ENCODE assay signal across 10 mouse cellular contexts in genomic region chr10:4553442-4554119, GRCm38 (mm10). TPM values are rescaled to one million over a fixed set of nuclear protein-coding genes. Genes with fewer than 3 reads are reported as not detected.
A peak's percentile ranks its signal among the peaks of the same experiment; 100 is the strongest.
DNase-seq lines count a peak whose midpoint lies in the region; ATAC-seq and TF ChIP-seq lines count a peak whose summit lies in the region.
"Had no signal": no experiment of that assay in that cellular context is flagged by ENCODE, and none has a peak within 500 bp of the region (broad histone marks: within the 10 kb centered on the region; RNA-seq: fewer than 3 reads in every experiment).

No protein-coding gene starts in this region.

- peak; percentile 26; the same call in 1 of the 2 replicates for ATAC-seq in lung, embryonic 16.5 days (ENCODE audit: low read depth)
- ATAC-seq in kidney, embryonic 16.5 days (ENCODE audit: low FRiP score, low TSS enrichment) = peak; percentile 92

- no peak overlapping the region for H3K27ac ChIP-seq in lung, embryonic 16.5 days (ENCODE audit: low read length)
- peak overlapping the region; percentile 61 for H3K27ac ChIP-seq in gastrocnemius, adult 2 months
- peak overlapping the region; percentile 85 for H3K27ac ChIP-seq in kidney, embryonic 16.5 days (ENCODE audit: low read length)
- H3K27ac ChIP-seq: limb, embryonic 12.5 days had no signal

- no peaks in the 10 kb centered on the region for H3K4me1 ChIP-seq in lung, embryonic 16.5 days (replicated peaks; ENCODE audit: control insufficient read depth, insufficient read depth, low read length)
- peaks cover 33% of the 10 kb centered on the region for H3K4me1 ChIP-seq in kidney, embryonic 16.5 days (ENCODE audit: insufficient read depth, low read length)

- H3K27me3 ChIP-seq in lung, embryonic 16.5 days (ENCODE audit: control insufficient read depth, insufficient read depth, low read depth, low read length) = no peaks in the 10 kb centered on the region
- no peaks in the 10 kb centered on the region for H3K27me3 ChIP-seq in kidney, embryonic 16.5 days (ENCODE audit: insufficient read depth, low read length)
- H3K27me3 ChIP-seq: limb, embryonic 12.5 days had no signal

- intact Hi-C loops in gastrocnemius, adult 2 months (cut with DNase I) = no loop called here

- 48% methylated on average over 9 of the region's 9 CpGs for WGBS in lung, embryonic 16.5 days
- 22% methylated on average over 9 of the region's 9 CpGs for WGBS in kidney, embryonic 16.5 days

- DNase-seq in lung, postnatal 25 days (ENCODE audit: low spot score) = no peak
- DNase-seq in gastrocnemius, adult 2 months = peak; percentile 61
- peak; percentile 62 for DNase-seq in skeletal muscle tissue, adult 2 months (ENCODE audit: low read depth, low spot score)
- DNase-seq in spleen, adult 18-20 months = no peak
- no peak for DNase-seq in T-cell, adult 2 months (ENCODE audit: low spot score)
- no peak for DNase-seq in spleen, postnatal 36 days (ENCODE audit: low spot score in 2 of 2)
- DNase-seq: cerebellum, adult 8-10 months had no signal

- TF ChIP-seq CTCF in gastrocnemius, adult 2 months (IDR thresholded peaks at IDR 0.05) = no peak

- H3K4me3 ChIP-seq in lung, embryonic 16.5 days (ENCODE audit: low read length) = no peak overlapping the region
- H3K4me3 ChIP-seq in gastrocnemius, adult 2 months = no peak overlapping the region
- no peak overlapping the region for H3K4me3 ChIP-seq in kidney, embryonic 16.5 days (ENCODE audit: low read length)
- H3K4me3 ChIP-seq: limb, embryonic 12.5 days had no signal

- no peaks in the 10 kb centered on the region for H3K9me3 ChIP-seq in lung, embryonic 16.5 days (ENCODE audit: control insufficient read depth, low read length)
- H3K9me3 ChIP-seq in kidney, embryonic 16.5 days (ENCODE audit: low read length) = no peaks in the 10 kb centered on the region
- H3K9me3 ChIP-seq: limb, embryonic 12.5 days had no signal

- no peak overlapping the region for H3K4me2 ChIP-seq in lung, embryonic 16.5 days (ENCODE audit: low read depth, low read length)
- no peak overlapping the region for H3K4me2 ChIP-seq in kidney, embryonic 16.5 days (replicated peaks; ENCODE audit: low read depth, low read length)
- H3K4me2 ChIP-seq: limb, embryonic 12.5 days had no signal

- H3K9ac ChIP-seq in lung, embryonic 16.5 days (ENCODE audit: low read length) = no peak overlapping the region
- H3K9ac ChIP-seq in kidney, embryonic 16.5 days (replicated peaks; ENCODE audit: low read length) = no peak overlapping the region
- H3K9ac ChIP-seq: limb, embryonic 12.5 days had no signal

- no peaks in the 10 kb centered on the region for H3K36me3 ChIP-seq in lung, embryonic 16.5 days (ENCODE audit: control insufficient read depth, insufficient read depth, low read length)
- no peaks in the 10 kb centered on the region for H3K36me3 ChIP-seq in kidney, embryonic 16.5 days (ENCODE audit: insufficient read depth, low read length)
- H3K36me3 ChIP-seq: limb, embryonic 12.5 days had no signal

RNA-seq across cellular contexts. Expression of gene Esr1, which starts 57.8 kb away (rescaled TPM):
- polyA plus RNA-seq in lung, embryonic 16.5 days (2015; fragmentation: Nextera tagmentation; extraction: Ambion mirVana) = 0.36 and 0.54 TPM in 2 replicates
- total RNA-seq in gastrocnemius, adult 2 months (2021) = 10 to 100 TPM; 30.6 to 46.5 TPM
- 2.5 and 2.6 TPM in 2 replicates for polyA plus RNA-seq in kidney, embryonic 16.5 days (2015; fragmentation: Nextera tagmentation; extraction: Ambion mirVana)

Comparison
In these comparisons a context has a peak if more than half of its experiments do, and no peak if none do; other contexts are left out.
1. DNase-seq: peak in gastrocnemius, adult 2 months (single experiment) and skeletal muscle tissue, adult 2 months (single experiment); none in lung, postnatal 25 days (single experiment), spleen, adult 18-20 months (0 of 2), T-cell, adult 2 months (single experiment) and spleen, postnatal 36 days (0 of 2).